Mouse (Mus musculus): Measurements from ENCODE around the gene Bpifb1.

DNA sequence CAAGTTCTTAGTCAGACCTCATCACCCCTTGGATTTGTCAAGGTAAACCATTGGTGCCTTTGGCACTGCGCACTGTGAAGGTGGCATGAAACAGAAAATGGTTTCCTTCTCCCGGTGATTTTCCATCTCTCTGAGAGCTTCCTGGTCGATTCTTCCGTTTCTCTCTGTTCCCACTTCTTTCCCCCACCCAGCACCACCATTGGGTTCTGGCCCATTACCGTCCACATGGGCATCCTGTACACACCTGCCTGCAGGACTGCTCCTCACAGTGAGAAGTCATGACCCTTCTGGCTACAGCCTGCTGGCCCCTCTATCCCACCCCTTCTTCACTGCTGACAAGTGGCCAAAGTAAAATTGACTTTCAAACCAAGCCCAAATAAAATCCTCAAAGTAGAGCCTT lies 54.7 kb downstream of the Bpifb1 start:
- no peak for TF ChIP-seq POLR2A (IDR thresholded peaks at IDR 0.05; ENCODE audit: borderline replicate concordance, extremely low read depth, insufficient read depth, insufficient read length, poor library complexity, severe bottlenecking)
- TF ChIP-seq CTCF (IDR thresholded peaks at IDR 0.05; ENCODE audit: borderline replicate concordance, extremely low read depth, insufficient read depth, insufficient read length): no peak

All from brain, embryonic 14.5 days (tissue).